Mouse (Mus musculus) Muller cell, postnatal 12 days (primary cell): ENCODE measurements around the gene Dnhd1.
A peak's percentile ranks its signal among the peaks of the same experiment; 100 is the strongest.

Experiments
- DNase-seq: peaks from one replicate; pipeline ENCODE4 v3.0.0-alpha.2; 2015; ENCODE audit errors: inconsistent ontology term

Dnhd1 gene

DNA sequence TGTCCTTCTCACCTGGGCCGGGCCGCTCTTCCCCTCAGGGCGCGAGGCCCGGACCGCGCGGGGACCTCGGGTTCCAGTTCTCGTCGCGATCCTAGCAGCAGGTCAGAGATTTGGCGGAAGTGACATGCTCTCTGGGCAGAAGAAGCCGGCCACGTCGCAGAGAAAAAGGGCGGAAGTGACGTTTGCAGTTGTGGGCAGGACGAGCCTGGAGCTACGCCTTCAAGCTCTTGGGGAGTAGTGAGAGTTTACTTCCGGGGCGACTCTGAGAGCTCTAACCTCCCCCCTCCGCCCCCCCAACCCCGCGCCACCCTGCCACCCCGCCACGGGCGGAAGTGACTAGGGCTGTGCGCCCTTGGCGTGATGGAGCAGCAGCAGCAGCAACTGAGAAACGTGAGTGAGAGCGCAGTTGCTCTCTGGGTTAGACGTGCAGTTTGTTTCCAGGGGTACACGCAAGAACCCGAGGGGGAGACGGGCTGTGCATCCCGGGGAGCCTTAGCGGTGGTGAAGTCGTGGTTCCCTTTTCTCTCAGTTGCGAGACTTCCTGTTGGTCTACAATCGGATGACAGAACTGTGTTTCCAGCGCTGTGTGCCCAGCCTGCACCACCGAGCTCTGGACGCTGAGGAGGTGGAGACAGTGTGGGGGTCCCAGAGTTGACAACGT, 10.3 kb upstream of the Dnhd1 start, which contains the start of the genes Arfip2 and Gm45799:
TSS of gene Arfip2 (minus strand) at position 184 of the 661 bp plus-strand sequence.
TSS of gene Gm45799 (plus strand) at position 320 of the 661 bp plus-strand sequence.
- DNase-seq = peak; percentile 95

DNA sequence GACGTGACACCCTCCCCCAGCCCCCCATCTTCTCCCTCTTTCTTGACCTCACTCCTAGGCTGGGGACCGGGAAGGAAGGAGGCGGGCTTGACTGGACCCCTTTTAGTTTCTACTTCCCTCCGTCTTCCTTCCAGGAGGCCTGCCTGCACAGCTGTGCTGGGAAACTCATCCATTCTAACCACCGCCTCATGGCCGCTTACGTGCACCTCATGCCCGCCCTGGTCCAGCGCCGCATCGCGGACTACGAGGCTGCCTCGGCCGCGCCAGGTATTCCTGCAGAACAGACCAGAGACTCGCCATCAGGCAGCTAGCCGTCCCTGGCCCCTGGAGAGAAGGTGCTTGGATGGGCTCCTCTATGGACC, 9.8 kb upstream of the Dnhd1 start:
- peak; percentile 24 for DNase-seq

- DNase-seq = no peak
Observed at GRCm38 (mm10) chr7:105641936-105642335, 8.7 kb upstream of the Dnhd1 start.

GRCm38 (mm10) chr7:105685541-105686197, 35.0 kb downstream of the Dnhd1 start:
- DNase-seq = no peak

DNA sequence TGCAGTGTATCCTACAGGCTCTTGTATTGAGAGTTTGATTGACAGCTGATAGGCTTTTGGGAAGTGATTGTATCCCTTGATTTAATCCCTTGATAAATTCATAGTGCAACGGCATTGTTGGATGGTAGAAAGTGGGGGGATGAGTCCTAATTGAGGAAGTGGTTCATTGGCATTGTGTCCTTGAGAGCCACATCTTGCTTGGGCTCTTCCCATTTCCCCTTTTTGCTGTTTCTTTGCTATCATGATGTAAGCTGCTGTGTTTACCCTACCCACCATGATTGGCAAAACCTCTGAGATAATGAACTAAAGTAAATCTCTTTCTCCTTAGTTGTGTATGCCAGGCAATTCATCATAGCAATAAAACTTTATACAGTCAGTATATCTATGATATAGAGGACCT, 40.2 kb downstream of the Dnhd1 start:
- DNase-seq = no peak

- DNase-seq = peak; percentile 8
Observed at GRCm38 (mm10) chr7:105703184-105703583, 52.6 kb downstream of the Dnhd1 start.

DNA sequence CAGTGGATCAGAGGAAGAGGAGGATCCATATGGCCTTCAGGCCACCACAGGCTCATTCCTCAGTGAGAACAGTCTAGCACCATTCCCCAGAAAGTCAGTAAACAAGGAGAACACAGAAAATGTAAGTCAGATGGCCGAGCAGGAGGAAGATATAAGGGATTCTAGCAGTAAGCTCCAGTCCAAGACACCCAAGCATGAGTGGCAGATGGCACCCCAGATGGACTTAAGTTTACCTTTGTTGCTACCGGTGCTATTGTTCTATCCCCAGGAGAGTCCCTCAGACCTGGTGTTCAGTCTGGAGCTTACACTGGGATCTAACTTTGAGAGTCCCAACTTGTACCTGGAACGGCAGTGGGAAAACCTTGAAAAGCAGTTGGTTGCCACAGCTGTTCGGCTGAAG, 53.2 kb downstream of the Dnhd1 start:
- DNase-seq = no peak

DNA sequence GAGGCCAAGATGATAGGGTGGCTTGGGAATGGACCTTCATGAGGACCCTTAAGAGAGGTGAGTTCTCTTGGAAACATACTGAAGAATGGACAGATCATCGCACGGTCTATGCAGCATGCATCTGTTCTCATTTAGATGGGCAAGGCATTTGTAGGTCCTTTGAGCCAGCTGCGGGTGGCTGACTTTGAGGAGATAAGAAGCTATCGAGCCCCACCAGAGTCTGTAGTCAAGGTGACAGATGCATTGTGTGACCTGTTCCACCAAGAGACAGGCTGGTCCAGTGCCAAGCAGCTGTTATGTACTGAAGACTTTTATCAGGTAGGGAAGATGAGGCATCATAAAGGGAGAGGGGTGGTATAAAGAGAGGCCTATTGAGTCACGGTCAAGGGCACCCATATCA, 58.1 kb downstream of the Dnhd1 start:
- DNase-seq = no peak

DNA sequence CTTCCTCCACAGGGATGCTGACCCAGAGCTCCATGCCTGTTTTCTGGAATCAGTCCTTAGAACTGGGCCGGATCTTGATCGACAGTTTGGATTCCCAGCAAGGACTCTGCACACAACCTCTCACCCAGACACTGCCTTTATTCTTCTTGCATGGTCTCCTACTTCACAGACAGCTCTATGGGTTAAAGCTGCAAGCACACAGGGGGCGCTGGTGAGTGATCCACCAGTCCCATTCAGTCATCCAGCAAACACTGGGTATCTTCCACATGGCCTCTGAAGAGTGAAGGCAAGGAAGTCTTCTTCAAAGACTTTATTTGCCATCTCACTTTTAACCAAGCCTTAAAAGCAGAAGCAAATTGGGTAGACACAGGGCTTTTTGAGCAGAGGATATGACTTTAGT, 64.7 kb downstream of the Dnhd1 start:
- DNase-seq = no peak

- peak; percentile 80 for DNase-seq
Observed at GRCm38 (mm10) chr7:105721916-105722315, 71.3 kb downstream of the Dnhd1 start.

DNA sequence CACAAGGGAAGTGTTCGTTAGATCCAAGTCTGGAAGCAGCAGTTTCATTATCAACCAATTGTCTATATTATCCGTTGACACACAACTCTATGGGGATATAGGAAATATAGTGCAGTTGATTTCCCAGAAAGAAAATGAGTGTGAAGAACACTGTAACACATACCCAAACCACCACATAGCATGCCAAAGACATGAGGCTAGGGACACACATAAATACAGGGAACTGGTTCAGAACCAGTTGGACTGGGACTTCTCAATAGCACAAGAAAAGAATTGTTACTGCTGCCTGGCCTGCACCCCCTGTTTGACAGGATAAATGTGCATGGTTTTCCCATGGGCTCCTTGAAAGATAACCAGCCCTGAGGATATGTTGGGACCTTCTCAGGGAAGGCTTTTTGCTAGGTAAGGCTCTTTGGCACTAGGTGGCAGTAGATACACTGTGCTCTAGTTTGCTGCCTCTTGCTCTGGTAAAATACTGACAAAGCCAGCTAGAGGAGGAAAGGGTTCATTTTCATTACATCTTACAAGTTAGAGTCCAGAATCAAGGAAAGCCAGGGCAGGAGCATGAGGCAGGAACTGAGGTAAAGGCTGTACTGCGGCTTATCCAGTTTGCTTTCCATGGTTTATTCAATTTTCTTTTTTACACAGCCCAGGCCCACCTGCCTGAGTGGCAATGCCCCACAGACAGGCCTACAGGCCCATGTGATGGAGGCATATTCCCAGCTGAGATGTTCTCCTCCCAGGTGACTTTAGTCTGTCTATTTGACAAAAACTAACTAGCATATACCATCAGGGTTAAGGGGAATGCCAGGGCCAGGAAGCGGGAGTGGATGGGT, 75.7 kb downstream of the Dnhd1 start:
- peak; percentile 39 for DNase-seq

DNA sequence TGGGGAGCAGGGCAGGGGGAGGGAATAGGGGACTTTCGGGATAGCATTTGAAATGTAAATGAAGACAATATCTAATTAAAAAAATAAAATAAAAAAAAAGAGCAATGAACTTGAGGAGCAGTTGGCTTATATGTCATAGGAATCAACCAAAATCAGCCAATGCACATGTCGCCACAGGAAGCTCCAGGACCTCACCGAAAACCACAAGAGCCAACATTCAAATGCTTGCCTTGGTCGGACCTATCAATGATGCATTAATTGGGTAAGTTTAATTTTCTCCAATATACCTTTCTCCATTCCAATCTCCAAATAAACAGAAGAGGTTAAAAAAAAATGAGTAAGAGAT, 76.3 kb downstream of the Dnhd1 start:
- DNase-seq = no peak

- no peak for DNase-seq
Observed at GRCm38 (mm10) chr7:105728701-105729428, 78.2 kb downstream of the Dnhd1 start.

GRCm38 (mm10) chr7:105733836-105734235, 83.2 kb downstream of the Dnhd1 start:
- no peak for DNase-seq

DNA sequence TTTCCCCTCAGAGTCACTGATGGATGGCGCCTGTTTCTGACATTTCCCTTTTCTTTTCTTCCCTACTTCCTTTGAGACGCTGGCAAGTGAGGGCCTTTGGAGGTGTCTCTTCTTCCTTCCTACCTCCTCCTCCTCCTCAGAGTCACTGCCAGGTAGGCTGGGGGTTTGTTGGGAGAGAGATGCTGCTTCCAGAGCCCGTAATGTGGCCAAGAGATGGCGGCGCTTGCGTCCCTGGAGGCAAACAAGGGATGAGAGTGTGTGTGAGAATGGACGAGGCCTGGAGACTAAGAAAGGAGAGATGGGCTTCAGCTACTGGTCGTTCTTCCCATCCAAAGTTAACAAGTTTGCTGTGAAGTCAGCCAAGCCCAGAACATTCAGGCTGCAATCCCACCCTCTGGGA, 84.2 kb downstream of the Dnhd1 start:
- DNase-seq = no peak

DNA sequence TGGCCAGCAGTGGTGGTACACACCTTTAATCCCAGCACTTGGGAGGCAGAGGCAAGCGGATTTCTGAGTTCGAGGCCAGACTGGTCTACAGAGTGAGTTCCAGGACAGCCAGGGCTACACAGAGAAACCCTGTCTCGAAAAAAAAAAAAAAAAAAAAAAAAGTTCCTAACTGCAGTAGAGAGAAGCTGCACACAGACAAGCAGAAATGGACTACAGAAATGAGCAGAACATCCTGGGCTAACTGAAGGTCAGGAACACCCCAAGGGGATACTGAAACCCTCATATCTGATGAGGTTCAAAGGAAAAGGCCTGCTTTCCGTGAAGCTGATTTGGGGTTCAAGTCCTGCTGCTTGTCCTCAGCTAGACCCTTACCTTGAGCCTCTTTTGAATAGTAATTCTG, 84.8 kb downstream of the Dnhd1 start:
- DNase-seq = peak; percentile 46

DNA sequence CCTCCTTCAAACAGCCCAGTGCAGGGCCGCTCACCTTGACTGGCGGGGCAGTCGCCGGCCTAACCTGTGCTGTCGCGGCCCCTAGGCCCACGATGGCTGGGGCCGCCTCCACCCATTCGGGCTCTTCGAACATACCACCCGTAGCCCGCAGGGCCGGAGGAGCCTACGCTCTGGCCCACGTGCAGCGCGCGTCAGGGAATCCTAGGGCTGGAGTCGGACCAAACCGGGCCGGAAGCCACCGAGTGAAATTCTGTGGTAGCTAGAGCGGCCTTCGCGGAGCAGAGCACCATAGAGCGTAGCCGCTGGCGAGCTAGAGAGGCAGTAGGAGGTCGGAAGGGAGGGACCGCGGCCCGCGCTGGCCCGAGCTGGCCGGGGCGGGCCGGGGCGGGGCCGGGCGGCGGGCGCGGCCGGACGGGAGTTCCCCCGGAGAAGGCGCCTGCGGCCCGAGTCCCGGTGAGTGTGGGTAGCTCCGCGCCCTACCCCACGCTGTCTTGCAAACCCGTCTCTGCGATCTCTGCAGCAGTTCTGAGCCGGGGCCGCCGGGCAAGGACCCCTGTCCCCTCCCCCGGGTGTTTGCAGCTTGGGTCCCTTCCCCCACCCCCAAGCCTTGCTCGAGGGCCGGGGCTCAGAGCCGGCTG, 85.8 kb downstream of the Dnhd1 start, which contains the start of gene Ilk:
TSS of gene Ilk (plus strand) at position 329 of the 638 bp plus-strand sequence.
- peak; percentile 95 for DNase-seq

DNA sequence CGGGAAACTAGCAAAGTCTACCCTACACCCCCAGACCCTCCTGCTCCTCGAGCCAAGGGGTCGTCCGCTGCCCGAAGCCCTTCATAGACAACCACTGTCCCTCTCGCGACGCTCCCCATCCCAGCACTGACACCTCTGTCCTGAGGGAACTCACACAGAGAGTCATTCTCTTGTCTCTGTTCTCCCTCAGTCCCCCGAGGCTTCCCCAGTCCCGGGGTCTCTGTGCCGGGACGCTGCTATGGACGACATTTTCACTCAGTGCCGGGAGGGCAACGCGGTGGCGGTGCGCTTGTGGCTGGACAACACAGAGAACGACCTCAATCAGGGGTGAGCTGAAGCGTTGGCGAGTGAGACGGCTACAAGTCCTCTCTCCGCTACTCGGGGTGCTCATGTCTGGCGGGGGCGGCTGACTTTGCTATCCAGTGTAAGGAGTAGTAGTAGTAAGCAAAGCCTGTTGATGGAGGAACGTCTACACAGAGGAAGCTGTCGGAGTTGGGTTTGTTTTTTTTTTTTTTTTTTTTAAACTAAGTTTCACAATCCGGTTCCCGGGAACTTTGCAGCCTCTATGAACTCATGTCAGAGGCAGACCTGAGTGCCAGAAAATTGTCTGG, 86.4 kb downstream of the Dnhd1 start, which contains the start of gene Rrp8:
TSS of gene Rrp8 (minus strand) at position 475 of the 611 bp plus-strand sequence.
- DNase-seq = peak; percentile 67

GRCm38 (mm10) chr7:105737648-105738047, 87.0 kb downstream of the Dnhd1 start:
- DNase-seq = no peak

GRCm38 (mm10) chr7:105738286-105738685, 87.7 kb downstream of the Dnhd1 start:
- no peak for DNase-seq

DNA sequence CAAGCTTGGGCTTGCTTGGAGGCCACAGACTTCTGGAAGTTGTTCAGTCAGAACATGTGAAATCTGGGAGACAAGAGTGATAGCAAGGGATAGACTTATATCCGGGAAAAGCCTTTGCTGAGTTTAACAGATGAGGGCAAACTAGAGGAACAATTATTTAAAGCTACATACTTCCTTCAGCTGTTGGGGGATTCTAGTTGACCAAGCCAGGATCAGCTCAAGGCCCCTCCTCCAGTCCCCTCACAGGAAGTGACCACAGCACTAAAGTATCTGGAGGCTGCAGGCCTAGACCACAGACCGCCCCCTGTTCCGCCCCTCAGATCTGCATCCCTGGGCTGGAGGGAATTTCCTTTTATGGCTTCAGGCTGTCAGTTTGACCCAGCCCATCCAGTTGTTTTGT, 88.3 kb downstream of the Dnhd1 start:
- DNase-seq = peak; percentile 93
